ENCODE assay signal across 8 mouse cellular contexts in the genomic region with DNA sequence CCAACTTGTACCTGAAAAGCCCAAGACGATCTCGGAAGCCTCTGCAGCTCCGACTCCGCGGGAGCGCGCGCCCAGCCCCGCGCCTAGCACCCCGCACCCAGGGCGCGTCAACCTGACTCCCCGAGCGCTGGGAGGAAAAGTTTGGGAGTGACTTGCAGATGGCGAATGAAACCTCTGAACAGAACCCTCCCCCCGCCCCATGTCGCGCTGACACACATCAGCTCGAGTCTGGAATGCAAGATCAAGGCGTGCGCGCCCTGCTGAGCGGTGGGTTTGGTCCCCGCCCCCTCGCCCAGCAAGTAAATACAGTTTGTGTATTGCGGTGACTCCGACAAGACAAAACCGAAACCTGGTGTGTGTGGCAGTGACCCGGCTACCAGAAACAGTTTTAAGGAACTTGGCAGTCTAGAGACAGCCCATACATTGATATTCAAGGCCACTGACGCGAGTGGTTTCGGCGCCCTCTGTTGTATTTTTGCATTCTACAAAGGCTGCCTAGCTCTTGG. TPM values are rescaled to one million over a fixed set of nuclear protein-coding genes. Genes with fewer than 3 reads are reported as not detected.
DNase-seq lines count a peak whose midpoint lies in the region; ATAC-seq lines count a peak whose summit lies in the region.

A gene (minus strand): TSS at position 193 of the 506 bp plus-strand sequence.

- peaks cover 28% of the 10 kb centered on the region for H3K27me3 ChIP-seq in heart, embryonic 10.5 days (ENCODE audit: insufficient read depth, poor library complexity, severe bottlenecking)
- H3K27me3 ChIP-seq in kidney, embryonic 14.5 days (ENCODE audit: control insufficient read depth, insufficient read depth, low read length), result no peaks in the 10 kb centered on the region
- no peaks in the 10 kb centered on the region for H3K27me3 ChIP-seq in limb, embryonic 15.5 days
- H3K27me3 ChIP-seq in midbrain, embryonic 15.5 days (replicated peaks), result no peaks in the 10 kb centered on the region

- peak; percentile 44 for ATAC-seq in kidney, embryonic 14.5 days (ENCODE audit: low FRiP score, low TSS enrichment)
- ATAC-seq in limb, embryonic 15.5 days (ENCODE audit: insufficient number of reproducible peaks, low FRiP score, low TSS enrichment, low read depth), result peak; percentile 21; the same call in 1 of the 2 replicates
- ATAC-seq in midbrain, embryonic 15.5 days (replicated peaks), result peak; percentile 45

- H3K4me1 ChIP-seq in heart, embryonic 10.5 days, result peaks cover 34% of the 10 kb centered on the region
- H3K4me1 ChIP-seq in kidney, embryonic 14.5 days (ENCODE audit: control insufficient read depth, insufficient read depth, low read length), result peaks cover 14% of the 10 kb centered on the region; the same call in 1 of the 2 replicates
- H3K4me1 ChIP-seq in limb, embryonic 15.5 days, result peaks cover 44% of the 10 kb centered on the region
- H3K4me1 ChIP-seq in midbrain, embryonic 15.5 days, result peaks cover 23% of the 10 kb centered on the region

- H3K27ac ChIP-seq in heart, embryonic 10.5 days, result peak within 1 kb of the TSS; percentile 87
- peak within 1 kb of the TSS; percentile 83 for H3K27ac ChIP-seq in kidney, embryonic 14.5 days (ENCODE audit: low read depth, low read length)
- H3K27ac ChIP-seq in limb, embryonic 15.5 days, result peak within 1 kb of the TSS; percentile 91
- H3K27ac ChIP-seq in midbrain, embryonic 15.5 days, result peak within 1 kb of the TSS; percentile 87

- H3K4me2 ChIP-seq in kidney, embryonic 14.5 days (replicated peaks; ENCODE audit: low read depth, low read length), result peak within 1 kb of the TSS; percentile 92
- peak within 1 kb of the TSS; percentile 94 for H3K4me2 ChIP-seq in limb, embryonic 15.5 days
- peak within 1 kb of the TSS; percentile 96 for H3K4me2 ChIP-seq in midbrain, embryonic 15.5 days

- no peaks in the 10 kb centered on the region for H3K9me3 ChIP-seq in heart, embryonic 10.5 days
- no peaks in the 10 kb centered on the region for H3K9me3 ChIP-seq in kidney, embryonic 14.5 days (ENCODE audit: control insufficient read depth, low read length)
- no peaks in the 10 kb centered on the region for H3K9me3 ChIP-seq in limb, embryonic 15.5 days
- no peaks in the 10 kb centered on the region for H3K9me3 ChIP-seq in midbrain, embryonic 15.5 days

- DNase-seq in heart, adult 11 months, result peak; percentile 98
- no peak for DNase-seq in heart, adult 8-10 months (ENCODE audit: low spot score)
- DNase-seq in embryo, embryonic 10.5 days (ENCODE audit: low spot score), result peak; percentile 87
- no peak for DNase-seq in heart, embryonic 10.5 days (ENCODE audit: low spot score)
- DNase-seq in spleen, postnatal 36 days (ENCODE audit: low spot score in 2 of 2), result peak; percentile 89 to 90

- peak within 1 kb of the TSS; percentile 79 for H3K9ac ChIP-seq in kidney, embryonic 14.5 days (ENCODE audit: low read depth, low read length)
- H3K9ac ChIP-seq in limb, embryonic 15.5 days, result peak within 1 kb of the TSS; percentile 80
- peak within 1 kb of the TSS; percentile 84 for H3K9ac ChIP-seq in midbrain, embryonic 15.5 days

- peak within 1 kb of the TSS; percentile 82 for H3K4me3 ChIP-seq in heart, embryonic 10.5 days
- H3K4me3 ChIP-seq in kidney, embryonic 14.5 days (ENCODE audit: low read length), result peak within 1 kb of the TSS; percentile 64
- H3K4me3 ChIP-seq in limb, embryonic 15.5 days, result peak within 1 kb of the TSS; percentile 79
- peak within 1 kb of the TSS; percentile 87 for H3K4me3 ChIP-seq in midbrain, embryonic 15.5 days

- no peaks in the 10 kb centered on the region for H3K36me3 ChIP-seq in heart, embryonic 10.5 days
- no peaks in the 10 kb centered on the region for H3K36me3 ChIP-seq in kidney, embryonic 14.5 days (ENCODE audit: control insufficient read depth, insufficient read depth, low read length)
- H3K36me3 ChIP-seq in limb, embryonic 15.5 days, result no peaks in the 10 kb centered on the region
- H3K36me3 ChIP-seq in midbrain, embryonic 15.5 days (replicated peaks), result no peaks in the 10 kb centered on the region

- WGBS in heart, embryonic 10.5 days, result under 1% methylated on average over 34 of the region's 34 CpGs
- under 1% methylated on average over 34 of the region's 34 CpGs for WGBS in kidney, embryonic 14.5 days
- WGBS in limb, embryonic 15.5 days, result under 1% methylated on average over 34 of the region's 34 CpGs
- under 1% methylated on average over 34 of the region's 34 CpGs for WGBS in midbrain, embryonic 15.5 days

RNA-seq across cellular contexts. Expression of the gene that starts here (rescaled TPM):
- 1 to 10 TPM; 5.5 to 8.9 (median 6.6) TPM for total RNA-seq in heart, adult 8-10 months (2022)
- polyA plus RNA-seq in heart, embryonic 10.5 days (2016; fragmentation: Nextera tagmentation; extraction: Ambion mirVana), result 3.3 and 7.6 TPM in 2 replicates
- 10.0 and 18.8 TPM in 2 replicates for polyA plus RNA-seq in kidney, embryonic 14.5 days (2014; fragmentation: Nextera tagmentation; extraction: Ambion mirVana)
- 22.4 and 24.9 TPM in 2 replicates for polyA plus RNA-seq in limb, embryonic 15.5 days (2015; fragmentation: Nextera tagmentation; extraction: Ambion mirVana)
- polyA plus RNA-seq in midbrain, embryonic 15.5 days (2015; fragmentation: Nextera tagmentation; extraction: Ambion mirVana), result 13.5 and 14.4 TPM in 2 replicates

Comparison
In these comparisons a context has a peak if more than half of its experiments do, and no peak if none do; other contexts are left out.
1. DNase-seq: peak in heart, adult 11 months (single experiment), embryo, embryonic 10.5 days (single experiment) and spleen, postnatal 36 days (2 of 2); none in heart, adult 8-10 months (single experiment) and heart, embryonic 10.5 days (single experiment).
2. Peak in every context shown above with its lines, with median percentiles within 50 percentile points of each other: H3K27ac ChIP-seq, H3K4me3 ChIP-seq, ATAC-seq, H3K4me2 ChIP-seq and H3K9ac ChIP-seq.